Mouse (Mus musculus) lung, adult 2 months (tissue): ENCODE data around the gene Fgd5.

Experiments
- CTCF ChIP-seq: fragments of 200-500 bp; IDR thresholded peaks from 2 replicates; pipeline ENCODE4 v1.5.1; 2011; ENCODE audit warnings: mild to moderate bottlenecking, low read length, control low read depth; ENCODE audit not compliant: insufficient read depth
- POLR2A ChIP-seq: fragments of 200-500 bp; IDR thresholded peaks from 2 replicates; pipeline ENCODE4 v1.6.1; 2011; ENCODE audit warnings: low read depth, mild to moderate bottlenecking, control low read depth, low read length, borderline replicate concordance; ENCODE audit errors: extremely low read depth

DNA sequence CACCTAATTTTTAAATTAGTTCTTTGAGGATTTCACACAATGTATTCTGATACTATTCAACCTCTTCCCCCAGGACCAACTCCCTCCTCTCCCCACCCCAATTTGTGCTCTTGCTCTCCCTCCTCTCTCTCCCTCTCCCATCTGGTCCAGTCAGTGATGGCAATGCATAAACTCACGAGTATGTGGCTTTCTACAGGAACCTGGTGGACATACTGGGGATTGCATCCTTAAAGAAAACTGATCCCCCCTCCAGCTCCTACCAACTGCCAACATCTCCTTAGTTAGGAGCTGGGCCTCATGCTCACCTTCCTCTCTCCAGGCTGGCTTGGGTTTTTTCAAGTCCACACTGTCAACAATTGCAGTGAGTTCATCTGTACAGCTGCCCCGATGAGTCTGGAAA lies 79.1 kb downstream of the Fgd5 start:
- TF ChIP-seq POLR2A: no peak
- no peak for TF ChIP-seq CTCF
